Mouse (Mus musculus): Measurements from ENCODE around the gene Kcnip3. TPM values are rescaled to one million over a fixed set of nuclear protein-coding genes. Genes with fewer than 3 reads are reported as not detected.
A peak's percentile ranks its signal among the peaks of the same experiment; 100 is the strongest.

Gene Kcnip3
- 4.2 and 4.3 TPM in 2 replicates for polyA plus RNA-seq (2012; rRNA removed)
- 2.3 and 3.2 TPM in 2 replicates for polyA plus RNA-seq (2014; fragmentation: Nextera tagmentation; extraction: Ambion mirVana)

DNA sequence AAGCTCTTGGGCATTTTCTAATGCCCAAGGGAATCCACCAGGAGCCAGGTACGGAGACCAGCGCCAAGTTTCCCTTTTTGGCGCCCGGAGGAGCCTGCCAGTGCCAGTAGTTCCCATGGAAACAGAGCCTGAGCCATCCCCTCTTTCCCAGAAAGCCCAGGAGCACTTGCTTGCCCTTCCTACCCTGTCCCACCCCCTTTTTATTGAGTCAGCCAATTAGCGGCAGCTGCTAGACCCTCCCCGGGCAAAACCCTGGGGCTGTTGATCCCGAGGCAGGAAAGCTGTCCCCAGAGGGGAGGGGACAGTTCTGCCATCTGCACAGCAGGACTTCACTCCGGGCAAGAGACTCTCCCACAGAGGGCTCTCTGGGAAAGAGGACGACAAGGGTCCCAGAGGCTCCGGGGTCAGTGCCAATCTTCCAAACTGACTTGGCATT is at the start of gene Kcnip3:
Kcnip3 (minus strand) TSS at position 89 of the 436 bp plus-strand sequence.
- 5% methylated on average over 10 of the region's 10 CpGs for WGBS
- H3K4me3 ChIP-seq (replicated peaks; ENCODE audit: low read length), result peak within 1 kb of the TSS; percentile 20
- TF ChIP-seq POLR2A (IDR thresholded peaks at IDR 0.05; ENCODE audit: borderline replicate concordance, extremely low read depth, insufficient read depth, insufficient read length), result no peak

DNA sequence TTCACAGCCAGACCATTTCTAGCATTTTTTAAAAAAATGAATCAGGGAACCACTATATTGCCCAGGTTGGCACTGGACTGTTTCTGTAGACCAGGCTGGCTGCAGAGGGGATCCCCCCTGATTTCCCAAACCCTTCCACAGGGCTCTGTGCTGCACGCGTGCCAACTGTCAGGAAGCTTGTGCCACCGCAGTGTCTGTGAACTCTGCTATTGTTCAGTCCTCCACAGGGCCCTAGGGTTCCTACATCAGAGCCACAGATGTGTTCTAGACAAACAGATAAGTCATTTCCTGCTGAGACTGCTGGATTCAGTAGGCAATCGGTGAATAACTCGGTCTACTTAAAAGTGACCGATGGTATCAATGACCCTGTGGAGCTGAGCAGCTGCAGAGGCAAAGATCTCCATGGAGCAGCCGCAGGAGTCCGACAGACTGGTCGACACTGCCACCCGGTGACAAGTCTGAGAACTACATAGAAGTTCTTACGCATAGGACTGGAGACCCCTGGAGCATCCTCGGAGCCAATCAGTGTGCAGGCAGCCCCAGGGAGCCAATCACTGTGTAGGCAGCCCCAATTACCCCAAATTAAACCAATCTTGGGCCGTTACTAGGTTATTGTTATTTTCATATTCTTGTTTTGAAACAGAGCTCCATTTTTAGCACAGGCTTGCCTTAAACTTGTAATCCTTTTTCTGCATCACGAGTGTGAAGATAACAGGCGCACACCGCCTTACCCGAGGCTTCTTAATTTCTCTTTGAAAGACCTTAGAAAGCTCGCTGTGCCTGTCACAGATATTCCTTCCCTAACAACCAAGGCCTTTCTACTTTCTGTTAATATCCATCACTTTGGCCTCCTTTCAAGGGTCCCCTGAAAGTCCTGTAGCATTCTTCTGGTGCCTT is 37.4 kb upstream of the Kcnip3 start:
- WGBS, result 15% methylated on average over 18 of the region's 18 CpGs
- H3K4me2 ChIP-seq (replicated peaks; ENCODE audit: low read depth, low read length, severe bottlenecking), result peak overlapping the region; percentile 22; the same call in 1 of the 2 replicates
- DNase-seq (ENCODE audit: low spot score) (peak; percentile 92), ATAC-seq (ENCODE audit: low FRiP score, low read depth) (peak; percentile 97)
- no peak for TF ChIP-seq POLR2A (IDR thresholded peaks at IDR 0.05; ENCODE audit: borderline replicate concordance, extremely low read depth, insufficient read depth, insufficient read length)
- H3K36me3 ChIP-seq (ENCODE audit: control insufficient read depth, insufficient read depth, low read length), result no peaks in the 10 kb centered on the region
- no peaks in the 10 kb centered on the region for H3K4me1 ChIP-seq (ENCODE audit: control insufficient read depth, insufficient read depth, low read length)
- peak overlapping the region; percentile 18; the same call in 1 of the 2 replicates for H3K4me3 ChIP-seq (replicated peaks; ENCODE audit: low read length)
- H3K9ac ChIP-seq (ENCODE audit: low read depth, low read length, severe bottlenecking), result no peak overlapping the region
- H3K27me3 ChIP-seq (ENCODE audit: control insufficient read depth, insufficient read depth, low read length), result no peaks in the 10 kb centered on the region
- H3K9me3 ChIP-seq (ENCODE audit: control insufficient read depth, low read length), result no peaks in the 10 kb centered on the region
- H3K27ac ChIP-seq (replicated peaks; ENCODE audit: low read depth, low read length), result no peak overlapping the region

More for the DNA sequence above, at the start of gene Kcnip3:
- Histone ChIP-seq H3K36me3 (ENCODE audit: control insufficient read depth, insufficient read depth, low read length) (no peaks in the 10 kb centered on the region), H3K4me2 (replicated peaks; ENCODE audit: low read depth, low read length, severe bottlenecking) (peak within 1 kb of the TSS; percentile 44), H3K27ac (replicated peaks; ENCODE audit: low read depth, low read length) (no peak within 1 kb of the TSS), H3K9me3 (ENCODE audit: control insufficient read depth, low read length) (no peaks in the 10 kb centered on the region), H3K27me3 (ENCODE audit: control insufficient read depth, insufficient read depth, low read length) (no peaks in the 10 kb centered on the region), H3K4me1 (ENCODE audit: control insufficient read depth, insufficient read depth, low read length) (peaks cover 15% of the 10 kb centered on the region; the same call in 1 of the 2 replicates), H3K9ac (ENCODE audit: low read depth, low read length, severe bottlenecking) (0 out of 2 replicates have a peak within 1 kb of the TSS, but pooled peaks have one; percentile 14)
- DNase-seq (ENCODE audit: low spot score), result no peak
- no peak for ATAC-seq (ENCODE audit: low FRiP score, low read depth)

DNA sequence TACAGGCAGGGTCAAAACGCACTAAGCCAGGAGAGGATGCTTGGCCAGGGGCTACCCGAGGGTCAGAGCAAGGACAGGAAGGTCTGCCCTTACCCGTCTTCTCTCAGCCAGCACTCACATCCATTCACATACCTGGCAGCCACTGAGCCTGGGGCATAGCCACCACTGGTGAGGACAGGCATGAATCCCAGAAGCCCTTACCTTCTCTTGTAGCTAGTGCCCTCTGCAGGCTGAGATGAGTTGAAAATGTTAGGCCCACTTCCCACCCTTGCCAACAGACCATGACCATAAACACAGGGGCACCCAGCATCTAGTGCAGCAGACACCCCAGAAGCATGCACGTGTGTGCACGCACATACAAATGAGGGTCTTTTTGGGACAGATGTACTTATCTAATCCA is 29.2 kb upstream of the Kcnip3 start:
- ATAC-seq (ENCODE audit: low FRiP score, low read depth), result no peak
- 60% methylated on average over 4 of the region's 5 CpGs for WGBS

DNA sequence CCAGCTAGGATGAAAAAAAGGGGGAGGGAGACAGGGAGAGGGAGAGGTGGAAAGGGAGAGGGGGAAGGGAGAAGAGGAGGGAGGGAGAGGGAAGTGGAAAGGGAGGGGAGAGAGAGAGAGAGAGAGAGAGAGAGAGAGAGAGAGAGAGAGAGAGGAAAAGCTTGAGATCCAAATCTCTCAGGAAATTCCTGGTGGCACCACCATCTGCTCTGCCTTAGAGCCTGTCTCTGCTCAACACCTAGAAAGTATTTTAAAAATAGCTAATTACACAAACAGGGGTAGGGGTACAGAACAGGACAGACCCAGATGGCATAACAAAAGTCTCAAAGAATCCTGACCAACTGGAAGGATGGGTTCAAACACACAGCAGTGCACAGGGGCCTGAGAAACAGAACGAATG is 28.6 kb upstream of the Kcnip3 start:
- DNase-seq (ENCODE audit: low spot score) (no peak), ATAC-seq (ENCODE audit: low FRiP score, low read depth) (no peak)
- WGBS, result 77% methylated on average over 1 of the region's 1 CpGs
- no peak overlapping the region for H3K9ac ChIP-seq (ENCODE audit: low read depth, low read length, severe bottlenecking)
- TF ChIP-seq POLR2A (IDR thresholded peaks at IDR 0.05; ENCODE audit: borderline replicate concordance, extremely low read depth, insufficient read depth, insufficient read length), result no peak
- H3K4me3 ChIP-seq (replicated peaks; ENCODE audit: low read length), result no peak overlapping the region
- H3K4me2 ChIP-seq (replicated peaks; ENCODE audit: low read depth, low read length, severe bottlenecking), result no peak overlapping the region
- H3K36me3 ChIP-seq (ENCODE audit: control insufficient read depth, insufficient read depth, low read length), result no peaks in the 10 kb centered on the region
- no peaks in the 10 kb centered on the region for H3K9me3 ChIP-seq (ENCODE audit: control insufficient read depth, low read length)
- no peaks in the 10 kb centered on the region for H3K4me1 ChIP-seq (ENCODE audit: control insufficient read depth, insufficient read depth, low read length)
- no peak overlapping the region for H3K27ac ChIP-seq (replicated peaks; ENCODE audit: low read depth, low read length)
- no peaks in the 10 kb centered on the region for H3K27me3 ChIP-seq (ENCODE audit: control insufficient read depth, insufficient read depth, low read length)

More for the DNA sequence above, 29.2 kb upstream of the Kcnip3 start:
- H3K9ac ChIP-seq (ENCODE audit: low read depth, low read length, severe bottlenecking), result no peak overlapping the region
- no peak overlapping the region for H3K4me3 ChIP-seq (replicated peaks; ENCODE audit: low read length)
- no peak overlapping the region for H3K27ac ChIP-seq (replicated peaks; ENCODE audit: low read depth, low read length)
- H3K36me3 ChIP-seq (ENCODE audit: control insufficient read depth, insufficient read depth, low read length), result no peaks in the 10 kb centered on the region
- H3K9me3 ChIP-seq (ENCODE audit: control insufficient read depth, low read length), result no peaks in the 10 kb centered on the region
- TF ChIP-seq POLR2A (IDR thresholded peaks at IDR 0.05; ENCODE audit: borderline replicate concordance, extremely low read depth, insufficient read depth, insufficient read length), result no peak
- no peaks in the 10 kb centered on the region for H3K4me1 ChIP-seq (ENCODE audit: control insufficient read depth, insufficient read depth, low read length)
- DNase-seq (ENCODE audit: low spot score), result no peak
- no peaks in the 10 kb centered on the region for H3K27me3 ChIP-seq (ENCODE audit: control insufficient read depth, insufficient read depth, low read length)
- no peak overlapping the region for H3K4me2 ChIP-seq (replicated peaks; ENCODE audit: low read depth, low read length, severe bottlenecking)

DNA sequence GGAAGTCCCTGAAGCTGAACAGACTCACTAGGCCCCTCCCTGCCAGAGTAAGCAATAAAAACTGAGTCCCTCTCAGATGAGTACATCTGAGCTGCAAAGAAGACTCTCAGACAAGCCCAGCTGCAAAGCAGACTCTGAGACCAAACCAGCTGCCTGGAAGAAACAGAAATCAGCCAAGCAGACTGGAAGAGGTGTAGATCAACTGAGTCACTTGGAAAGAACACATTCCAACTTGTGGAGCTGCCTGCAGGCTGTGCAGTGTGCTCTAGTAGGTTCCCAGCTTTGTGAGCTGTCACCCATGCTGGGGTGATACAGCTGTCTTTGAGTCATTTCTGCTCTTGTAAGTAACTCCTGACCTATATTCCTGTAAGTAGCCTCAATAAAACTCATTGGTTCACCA is 27.8 kb upstream of the Kcnip3 start:
- H3K4me3 ChIP-seq (replicated peaks; ENCODE audit: low read length), result no peak overlapping the region
- DNase-seq (ENCODE audit: low spot score), result no peak
- TF ChIP-seq POLR2A (IDR thresholded peaks at IDR 0.05; ENCODE audit: borderline replicate concordance, extremely low read depth, insufficient read depth, insufficient read length), result no peak
- no peaks in the 10 kb centered on the region for H3K27me3 ChIP-seq (ENCODE audit: control insufficient read depth, insufficient read depth, low read length)
- H3K9ac ChIP-seq (ENCODE audit: low read depth, low read length, severe bottlenecking), result no peak overlapping the region
- ATAC-seq (ENCODE audit: low FRiP score, low read depth), result no peak
- no peaks in the 10 kb centered on the region for H3K4me1 ChIP-seq (ENCODE audit: control insufficient read depth, insufficient read depth, low read length)
- H3K27ac ChIP-seq (replicated peaks; ENCODE audit: low read depth, low read length), result no peak overlapping the region
- no peaks in the 10 kb centered on the region for H3K9me3 ChIP-seq (ENCODE audit: control insufficient read depth, low read length)
- H3K36me3 ChIP-seq (ENCODE audit: control insufficient read depth, insufficient read depth, low read length), result no peaks in the 10 kb centered on the region
- H3K4me2 ChIP-seq (replicated peaks; ENCODE audit: low read depth, low read length, severe bottlenecking), result no peak overlapping the region
